Mouse (Mus musculus): ENCODE measurements around the gene Cldn1. TPM values are rescaled to one million over a fixed set of nuclear protein-coding genes. Genes with fewer than 3 reads are reported as not detected.
A peak's percentile ranks its signal among the peaks of the same experiment; 100 is the strongest.

Cldn1 gene
- polyA plus RNA-seq, 1 experiment: 1.9 TPM

DNA sequence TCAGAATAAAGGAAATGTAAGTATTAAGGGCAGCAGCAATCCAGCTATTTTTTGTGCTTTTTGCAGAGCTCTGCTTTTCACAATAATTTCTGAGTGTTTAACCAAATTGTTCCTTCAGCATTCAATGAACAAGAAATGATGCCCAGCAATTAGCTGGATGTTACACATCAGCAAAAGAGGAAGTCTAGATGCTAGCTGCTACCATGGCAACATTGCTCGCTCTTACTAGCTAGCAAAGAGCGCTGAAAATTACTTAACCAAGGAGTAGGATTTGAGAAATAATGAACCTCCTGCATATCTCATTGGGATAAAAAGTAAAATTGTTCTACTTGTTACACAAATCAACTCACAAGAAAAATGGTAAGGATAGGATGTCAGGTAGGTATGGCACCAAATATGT lies 62.2 kb downstream of the Cldn1 start:
- peak in 1 of 2 experiments; percentile 16 for DNase-seq (ENCODE audit: extremely low spot score in 1 of 2, low spot score in 1 of 2)

Other genes starting within 250 kb of the Cldn1 start
- gene Cldn16, start 91.3 kb upstream of the Cldn1 start, polyA plus RNA-seq (2012; rRNA removed): not detected in 2 replicates
- gene Tmem207, start 154.9 kb upstream of the Cldn1 start, polyA plus RNA-seq (2012; rRNA removed): not detected in 2 replicates
- 19.2 and 20.3 TPM in 2 replicates for gene Il1rap, start 209.9 kb upstream of the Cldn1 start, polyA plus RNA-seq (2012; rRNA removed)